Mouse (Mus musculus) lung, postnatal 0 days (tissue): ENCODE measurements around the gene Lyl1.

ENCODE experiments used
- CTCF ChIP-seq: IDR thresholded peaks from 2 replicates; pipeline ENCODE4 v1.5.1; 2016; ENCODE audit warnings: antibody characterized with exemption, mild to moderate bottlenecking
- EP300 ChIP-seq: IDR thresholded peaks from 2 replicates; pipeline ENCODE4 v1.6.1; 2016; ENCODE audit warnings: antibody characterized with exemption, mild to moderate bottlenecking, control low read depth

DNA sequence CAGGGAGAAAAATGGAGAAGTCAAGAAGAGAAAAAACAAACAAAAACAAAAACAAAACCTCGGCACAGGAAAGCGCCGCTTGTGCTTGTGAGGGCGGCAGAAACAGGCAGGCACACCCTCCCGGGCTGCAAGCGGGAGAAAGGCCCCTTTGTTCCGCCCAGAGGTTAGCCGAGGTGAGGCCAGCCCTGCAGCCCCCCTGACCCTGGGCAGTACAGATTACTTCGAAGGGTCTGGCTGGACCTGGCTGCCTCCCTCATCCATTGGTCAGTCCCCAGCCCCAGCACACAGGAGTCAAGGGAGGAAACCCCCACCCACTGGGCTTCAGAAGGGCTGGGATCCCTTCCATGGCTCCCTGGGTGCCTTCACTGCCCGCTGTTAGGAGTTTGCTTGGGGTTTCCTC, 37.0 kb downstream of the Lyl1 start:
- no peak for TF ChIP-seq CTCF
- TF ChIP-seq EP300, result no peak
